Mouse (Mus musculus): Measurements from ENCODE around the gene Mast4. TPM values are rescaled to one million over a fixed set of nuclear protein-coding genes. Genes with fewer than 3 reads are reported as not detected.

Mast4 gene
- polyA plus RNA-seq, 1 experiment, result 0.27 TPM

GRCm38 (mm10) chr13:102955506-102955905 is 378.8 kb downstream of the Mast4 start:
- Histone ChIP-seq H3K4me1 (ENCODE audit: control insufficient read depth, insufficient read depth, low read length) (no peaks in the 10 kb centered on the region), H3K27ac (ENCODE audit: insufficient read depth, low read depth, low read length) (no peak overlapping the region), H3K4me3 (ENCODE audit: insufficient read depth, low read length) (no peak overlapping the region)
- TF ChIP-seq CTCF (IDR thresholded peaks at IDR 0.05; ENCODE audit: low read depth, low read length) (no peak), POLR2A (IDR thresholded peaks at IDR 0.05; ENCODE audit: borderline replicate concordance, low read depth, low read length) (no peak)

GRCm38 (mm10) chr13:102949756-102950155 is 384.5 kb downstream of the Mast4 start:
- Histone ChIP-seq H3K27ac (ENCODE audit: insufficient read depth, low read depth, low read length) (no peak overlapping the region), H3K4me1 (ENCODE audit: control insufficient read depth, insufficient read depth, low read length) (no peaks in the 10 kb centered on the region), H3K4me3 (ENCODE audit: insufficient read depth, low read length) (no peak overlapping the region)
- no peak for TF ChIP-seq CTCF (IDR thresholded peaks at IDR 0.05; ENCODE audit: low read depth, low read length)
- TF ChIP-seq POLR2A (IDR thresholded peaks at IDR 0.05; ENCODE audit: borderline replicate concordance, low read depth, low read length), result no peak

DNA sequence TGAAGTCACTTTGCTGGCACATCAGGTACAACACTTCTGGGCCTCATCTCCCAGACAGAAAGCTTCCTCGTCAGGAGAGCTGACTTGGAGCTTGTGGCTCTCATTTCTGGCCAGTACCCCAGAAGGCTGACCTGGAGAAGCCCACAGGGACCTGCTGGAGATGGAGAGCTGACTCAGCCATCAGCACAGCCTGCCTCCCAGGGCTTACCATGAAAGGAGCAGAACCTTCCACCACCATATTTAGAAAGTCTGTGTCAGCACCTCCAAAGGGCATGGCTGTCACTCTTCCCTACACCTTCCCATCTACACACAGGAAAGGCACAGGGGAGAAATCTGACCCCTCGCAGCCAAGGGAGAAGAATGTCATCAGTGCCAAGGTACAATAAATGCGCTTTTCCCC is 385.3 kb downstream of the Mast4 start:
- TF ChIP-seq POLR2A (IDR thresholded peaks at IDR 0.05; ENCODE audit: borderline replicate concordance, low read depth, low read length) (no peak), CTCF (IDR thresholded peaks at IDR 0.05; ENCODE audit: low read depth, low read length) (no peak)
- Histone ChIP-seq H3K4me1 (ENCODE audit: control insufficient read depth, insufficient read depth, low read length) (no peaks in the 10 kb centered on the region), H3K4me3 (ENCODE audit: insufficient read depth, low read length) (no peak overlapping the region), H3K27ac (ENCODE audit: insufficient read depth, low read depth, low read length) (no peak overlapping the region)

DNA sequence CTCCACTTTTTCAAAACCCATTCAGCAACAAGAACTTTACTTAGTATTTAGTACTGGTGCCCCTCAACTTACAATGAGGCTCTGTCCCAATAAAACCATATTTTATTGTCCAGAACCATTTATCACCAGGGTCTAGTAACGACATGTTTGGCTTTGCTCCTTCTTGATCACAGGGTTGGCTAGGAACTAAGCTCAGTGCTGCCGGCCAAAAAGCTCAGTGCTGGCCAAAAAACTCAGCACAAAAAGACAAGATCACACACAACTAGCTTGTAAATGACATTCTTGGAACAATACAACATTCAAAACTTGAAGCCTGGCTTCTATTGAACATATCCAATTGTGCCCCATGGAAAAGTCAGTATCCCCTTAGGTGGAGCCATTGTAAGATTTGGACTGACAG is 386.8 kb downstream of the Mast4 start:
- Histone ChIP-seq H3K4me3 (ENCODE audit: insufficient read depth, low read length) (no peak overlapping the region), H3K27ac (ENCODE audit: insufficient read depth, low read depth, low read length) (no peak overlapping the region), H3K4me1 (ENCODE audit: control insufficient read depth, insufficient read depth, low read length) (no peaks in the 10 kb centered on the region)
- no peak for TF ChIP-seq CTCF (IDR thresholded peaks at IDR 0.05; ENCODE audit: low read depth, low read length)
- no peak for TF ChIP-seq POLR2A (IDR thresholded peaks at IDR 0.05; ENCODE audit: borderline replicate concordance, low read depth, low read length)

- H3K4me1 ChIP-seq (ENCODE audit: control insufficient read depth, insufficient read depth, low read length), result no peaks in the 10 kb centered on the region
- H3K27ac ChIP-seq (ENCODE audit: insufficient read depth, low read depth, low read length), result no peak overlapping the region
- TF ChIP-seq CTCF (IDR thresholded peaks at IDR 0.05; ENCODE audit: low read depth, low read length) (no peak), POLR2A (IDR thresholded peaks at IDR 0.05; ENCODE audit: borderline replicate concordance, low read depth, low read length) (no peak)
- H3K4me3 ChIP-seq (ENCODE audit: insufficient read depth, low read length), result no peak overlapping the region
Measured at GRCm38 (mm10) chr13:102946024-102946821, 388.1 kb downstream of the Mast4 start.

DNA sequence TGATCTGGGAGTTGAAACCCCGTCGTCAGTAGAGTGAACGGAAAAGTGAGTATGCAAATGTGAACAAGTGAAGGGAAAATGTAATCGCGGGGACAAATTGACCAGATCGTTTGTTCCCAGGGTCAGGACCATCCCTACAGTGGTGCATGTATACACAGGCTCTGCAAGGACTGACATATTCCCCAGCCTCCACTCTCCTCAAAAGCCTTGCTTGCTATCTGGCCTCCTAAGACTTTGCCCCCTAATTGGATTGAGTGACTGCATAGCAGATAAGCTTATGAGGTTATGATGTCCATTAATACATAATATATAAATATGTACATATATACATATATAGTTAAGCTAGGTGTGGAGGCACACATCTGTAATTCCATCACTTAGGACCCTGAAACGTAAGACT is 388.8 kb downstream of the Mast4 start:
- TF ChIP-seq POLR2A (IDR thresholded peaks at IDR 0.05; ENCODE audit: borderline replicate concordance, low read depth, low read length), result no peak
- no peak for TF ChIP-seq CTCF (IDR thresholded peaks at IDR 0.05; ENCODE audit: low read depth, low read length)
- H3K4me3 ChIP-seq (ENCODE audit: insufficient read depth, low read length), result no peak overlapping the region
- H3K27ac ChIP-seq (ENCODE audit: insufficient read depth, low read depth, low read length), result no peak overlapping the region
- H3K4me1 ChIP-seq (ENCODE audit: control insufficient read depth, insufficient read depth, low read length), result no peaks in the 10 kb centered on the region

- TF ChIP-seq POLR2A (IDR thresholded peaks at IDR 0.05; ENCODE audit: borderline replicate concordance, low read depth, low read length) (no peak), CTCF (IDR thresholded peaks at IDR 0.05; ENCODE audit: low read depth, low read length) (no peak)
- Histone ChIP-seq H3K27ac (ENCODE audit: insufficient read depth, low read depth, low read length) (no peak overlapping the region), H3K4me3 (ENCODE audit: insufficient read depth, low read length) (no peak overlapping the region), H3K4me1 (ENCODE audit: control insufficient read depth, insufficient read depth, low read length) (no peaks in the 10 kb centered on the region)
Measured at GRCm38 (mm10) chr13:102944516-102944915, 389.8 kb downstream of the Mast4 start.

- Histone ChIP-seq H3K4me1 (ENCODE audit: control insufficient read depth, insufficient read depth, low read length) (no peaks in the 10 kb centered on the region), H3K27ac (ENCODE audit: insufficient read depth, low read depth, low read length) (no peak overlapping the region), H3K4me3 (ENCODE audit: insufficient read depth, low read length) (no peak overlapping the region)
- TF ChIP-seq POLR2A (IDR thresholded peaks at IDR 0.05; ENCODE audit: borderline replicate concordance, low read depth, low read length), result no peak
Measured at GRCm38 (mm10) chr13:102942557-102942956, 391.7 kb downstream of the Mast4 start.

GRCm38 (mm10) chr13:102940476-102940875 is 393.8 kb downstream of the Mast4 start:
- H3K4me1 ChIP-seq (ENCODE audit: control insufficient read depth, insufficient read depth, low read length), result no peaks in the 10 kb centered on the region
- no peak overlapping the region for H3K4me3 ChIP-seq (ENCODE audit: insufficient read depth, low read length)
- TF ChIP-seq POLR2A (IDR thresholded peaks at IDR 0.05; ENCODE audit: borderline replicate concordance, low read depth, low read length), result no peak
- TF ChIP-seq CTCF (IDR thresholded peaks at IDR 0.05; ENCODE audit: low read depth, low read length), result no peak

DNA sequence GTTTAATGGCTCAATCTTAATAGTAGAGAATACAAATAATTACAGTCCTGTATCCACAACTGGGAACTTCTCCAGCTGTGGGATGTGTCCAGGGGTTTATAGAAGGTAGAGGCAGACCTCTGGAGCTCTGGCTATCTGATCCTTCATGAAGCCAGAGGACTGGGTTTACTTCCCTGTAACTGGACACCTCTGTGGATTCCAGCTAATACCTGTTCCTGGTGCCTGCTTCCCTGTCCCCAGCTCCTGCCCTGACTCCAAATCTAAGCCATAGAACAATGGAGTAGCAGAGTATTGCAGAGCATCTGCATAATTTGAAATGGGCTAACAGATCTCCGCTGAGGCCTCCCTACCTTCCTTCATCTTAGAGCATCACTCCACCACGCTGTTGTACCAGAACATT is 398.1 kb downstream of the Mast4 start:
- no peaks in the 10 kb centered on the region for H3K4me1 ChIP-seq (ENCODE audit: control insufficient read depth, insufficient read depth, low read length)
- H3K4me3 ChIP-seq (ENCODE audit: insufficient read depth, low read length), result no peak overlapping the region
- H3K27ac ChIP-seq (ENCODE audit: insufficient read depth, low read depth, low read length), result no peak overlapping the region
- TF ChIP-seq POLR2A (IDR thresholded peaks at IDR 0.05; ENCODE audit: borderline replicate concordance, low read depth, low read length) (no peak), CTCF (IDR thresholded peaks at IDR 0.05; ENCODE audit: low read depth, low read length) (no peak)

More at GRCm38 (mm10) chr13:102940476-102940875, 393.8 kb downstream of the Mast4 start:
- H3K27ac ChIP-seq (ENCODE audit: insufficient read depth, low read depth, low read length), result no peak overlapping the region
